In genomic region chr19:38027881-38028521, GRCm38 (mm10) we compare ENCODE assay signal across 10 mouse cellular contexts. TPM values are rescaled to one million over a fixed set of nuclear protein-coding genes. Genes with fewer than 3 reads are reported as not detected.
A peak's percentile ranks its signal among the peaks of the same experiment; 100 is the strongest.
DNase-seq lines count a peak whose midpoint lies in the region; ATAC-seq and TF ChIP-seq lines count a peak whose summit lies in the region.
"Had no signal": no experiment of that assay in that cellular context is flagged by ENCODE, and none has a peak within 500 bp of the region (broad histone marks: within the 10 kb centered on the region; RNA-seq: fewer than 3 reads in every experiment).

No protein-coding gene starts in this region.

- no peaks in the 10 kb centered on the region for H3K9me3 ChIP-seq in kidney, embryonic 16.5 days (ENCODE audit: low read length)
- H3K9me3 ChIP-seq in lung, embryonic 16.5 days (ENCODE audit: control insufficient read depth, low read length): no peaks in the 10 kb centered on the region
- H3K9me3 ChIP-seq: forebrain, embryonic 12.5 days had no signal

- DNase-seq in adrenal gland, postnatal 10 days: peak; percentile 55
- DNase-seq in adrenal gland, adult 18-20 months (ENCODE audit: low spot score in 2 of 2): no peak
- no peak for DNase-seq in natural killer cell, adult 2 months (ENCODE audit: low spot score in 2 of 2)
- no peak for DNase-seq in thymus, adult 18-20 months
- no peak for DNase-seq in frontal cortex, postnatal 14 days (ENCODE audit: low spot score in 2 of 2)
- DNase-seq: cerebellum, adult 11 months had no signal

- no peak overlapping the region; the same call in 1 of the 2 replicates for H3K4me2 ChIP-seq in kidney, embryonic 16.5 days (replicated peaks; ENCODE audit: low read depth, low read length)
- H3K4me2 ChIP-seq in lung, embryonic 16.5 days (ENCODE audit: low read depth, low read length): peak overlapping the region; percentile 36
- H3K4me2 ChIP-seq: forebrain, embryonic 12.5 days had no signal

- no peak for ATAC-seq in kidney, embryonic 16.5 days (ENCODE audit: low FRiP score, low TSS enrichment)
- peak; percentile 23 for ATAC-seq in lung, embryonic 16.5 days (ENCODE audit: low read depth)

- TF ChIP-seq CTCF in embryonic fibroblast, embryonic 13.5 days (IDR thresholded peaks at IDR 0.05; ENCODE audit: borderline replicate concordance, insufficient read depth, low read length): no peak

- H3K27me3 ChIP-seq in kidney, embryonic 16.5 days (ENCODE audit: insufficient read depth, low read length): no peaks in the 10 kb centered on the region
- H3K27me3 ChIP-seq in lung, embryonic 16.5 days (ENCODE audit: control insufficient read depth, insufficient read depth, low read depth, low read length): no peaks in the 10 kb centered on the region

- H3K9ac ChIP-seq in kidney, embryonic 16.5 days (replicated peaks; ENCODE audit: low read length): 0 out of 2 replicates have a peak overlapping the region, but pooled peaks have one; percentile 29
- H3K9ac ChIP-seq in lung, embryonic 16.5 days (ENCODE audit: low read length): no peak overlapping the region; the same call in 1 of the 2 replicates
- H3K9ac ChIP-seq: forebrain, embryonic 12.5 days had no signal

- 56% methylated on average over 10 of the region's 10 CpGs for WGBS in kidney, embryonic 16.5 days
- WGBS in lung, embryonic 16.5 days: 24% methylated on average over 10 of the region's 10 CpGs

- no peaks in the 10 kb centered on the region for H3K36me3 ChIP-seq in kidney, embryonic 16.5 days (ENCODE audit: insufficient read depth, low read length)
- H3K36me3 ChIP-seq in lung, embryonic 16.5 days (ENCODE audit: control insufficient read depth, insufficient read depth, low read length): no peaks in the 10 kb centered on the region
- H3K36me3 ChIP-seq: forebrain, embryonic 12.5 days had no signal

- TF ChIP-seq POLR2A in embryonic fibroblast, embryonic 13.5 days (IDR thresholded peaks at IDR 0.05; ENCODE audit: low read depth, low read length): no peak

- peaks cover 56% of the 10 kb centered on the region for H3K4me1 ChIP-seq in embryonic fibroblast, embryonic 13.5 days (ENCODE audit: control insufficient read depth, insufficient read depth, low read length)
- peaks cover 68% of the 10 kb centered on the region for H3K4me1 ChIP-seq in kidney, embryonic 16.5 days (ENCODE audit: insufficient read depth, low read length)
- H3K4me1 ChIP-seq in lung, embryonic 16.5 days (replicated peaks; ENCODE audit: control insufficient read depth, insufficient read depth, low read length): peaks cover 66% of the 10 kb centered on the region

- H3K4me3 ChIP-seq in embryonic fibroblast, embryonic 13.5 days (ENCODE audit: insufficient read depth, low read length): no peak overlapping the region
- H3K4me3 ChIP-seq in kidney, embryonic 16.5 days (ENCODE audit: low read length): no peak overlapping the region
- no peak overlapping the region for H3K4me3 ChIP-seq in lung, embryonic 16.5 days (ENCODE audit: low read length)
- H3K4me3 ChIP-seq: forebrain, embryonic 12.5 days had no signal

- H3K27ac ChIP-seq in embryonic fibroblast, embryonic 13.5 days (ENCODE audit: insufficient read depth, low read length): peak overlapping the region; percentile 100
- H3K27ac ChIP-seq in kidney, embryonic 16.5 days (ENCODE audit: low read length): peak overlapping the region; percentile 94
- peak overlapping the region; percentile 95 for H3K27ac ChIP-seq in lung, embryonic 16.5 days (ENCODE audit: low read length)
- H3K27ac ChIP-seq: forebrain, embryonic 12.5 days had no signal

RNA-seq across cellular contexts. Expression of gene Myof, which starts 15.4 kb away (rescaled TPM):
- 10 to 100 TPM; 15.1 to 16.0 TPM for total RNA-seq in adrenal gland, postnatal 10 days (2021)
- 10 to 100 TPM; 29.4 to 34.1 TPM for total RNA-seq in adrenal gland, adult 18-20 months (2021)
- 228 and 282 TPM in 2 replicates for polyA plus RNA-seq in embryonic fibroblast, embryonic 13.5 days (2011; ENCODE audit: insufficient read length, low read depth, missing spikeins)
- polyA plus RNA-seq in kidney, embryonic 16.5 days (2015; fragmentation: Nextera tagmentation; extraction: Ambion mirVana): 20.9 and 21.0 TPM in 2 replicates
- polyA plus RNA-seq in lung, embryonic 16.5 days (2015; fragmentation: Nextera tagmentation; extraction: Ambion mirVana): 32.3 and 35.2 TPM in 2 replicates

RNA-seq across cellular contexts. Expression of gene Cep55, which starts 26.8 kb away (rescaled TPM):
- 1 to 10 TPM; 7.1 to 7.7 TPM for total RNA-seq in adrenal gland, postnatal 10 days (2021)
- under 1 TPM; 0.35 to 0.73 TPM for total RNA-seq in adrenal gland, adult 18-20 months (2021)
- 17.4 and 24.0 TPM in 2 replicates for polyA plus RNA-seq in embryonic fibroblast, embryonic 13.5 days (2011; ENCODE audit: insufficient read length, low read depth, missing spikeins)
- 28.2 and 30.3 TPM in 2 replicates for polyA plus RNA-seq in kidney, embryonic 16.5 days (2015; fragmentation: Nextera tagmentation; extraction: Ambion mirVana)
- polyA plus RNA-seq in lung, embryonic 16.5 days (2015; fragmentation: Nextera tagmentation; extraction: Ambion mirVana): 44.5 and 46.8 TPM in 2 replicates
